Mouse (Mus musculus) G1E (cell line): ENCODE data around the gene Slc22a23. TPM values are rescaled to one million over a fixed set of nuclear protein-coding genes. Genes with fewer than 3 reads are reported as not detected.

Experiments used
- ATAC-seq: 2 replicates; pipeline ENCODE4 v1.8.0; 2016; ENCODE audit warnings: mild to moderate bottlenecking; ENCODE audit not compliant: insufficient number of reproducible peaks, poor library complexity, low FRiP score, severe bottlenecking; ENCODE audit errors: extremely low read depth
- DNase-seq: peaks from one replicate; pipeline ENCODE4 v3.0.0; 2012; ENCODE audit warnings: low spot score
- H3K27me3 ChIP-seq: 2 replicates; pipeline ENCODE4 v1.6.1; 2012; ENCODE audit warnings: mild to moderate bottlenecking, low read length, inconsistent platforms; ENCODE audit not compliant: insufficient read depth
- H3K36me3 ChIP-seq: replicated peaks from 2 replicates; pipeline ENCODE3; 2012; ENCODE audit warnings: mild to moderate bottlenecking, inconsistent platforms
- H3K4me1 ChIP-seq: 2 replicates; pipeline ENCODE4 v1.6.1; 2012; ENCODE audit warnings: low read depth, low read length, inconsistent platforms, mixed read lengths; ENCODE audit not compliant: insufficient read depth
- H3K4me3 ChIP-seq: 2 replicates; pipeline ENCODE4 v1.5.1; 2012; ENCODE audit warnings: low read depth, mild to moderate bottlenecking, inconsistent platforms, low read length, moderate library complexity, mixed read lengths
- H3K9me3 ChIP-seq: replicated peaks from 2 replicates; pipeline ENCODE4 v1.6.1; 2012; ENCODE audit warnings: inconsistent platforms
- CTCF ChIP-seq: IDR thresholded peaks from 2 replicates; pipeline ENCODE4 v1.5.1; 2012; ENCODE audit warnings: low read depth, low read length, inconsistent platforms, mixed read lengths
- GATA1 ChIP-seq: IDR thresholded peaks from 2 replicates; pipeline ENCODE4 v1.6.1; 2012; ENCODE audit warnings: borderline replicate concordance, low read length, inconsistent platforms, mixed read lengths
- GATA2 ChIP-seq: IDR thresholded peaks from 2 replicates; pipeline ENCODE4 v1.6.1; 2012; ENCODE audit warnings: low read depth, low read length, inconsistent platforms, borderline replicate concordance
- POLR2AphosphoS5 ChIP-seq: IDR thresholded peaks from 2 replicates; pipeline ENCODE4 v1.6.1; 2012; ENCODE audit warnings: low read depth, low read length, inconsistent platforms; ENCODE audit not compliant: insufficient replicate concordance
- TAL1 ChIP-seq: conservative IDR thresholded peaks from 2 replicates; pipeline ENCODE4 v1.6.1; 2012; ENCODE audit warnings: low read depth, low read length, inconsistent platforms, mixed read lengths
- polyA plus RNA-seq: library from polyadenylated mRNA; stranded (reverse); fragments of >175 nt; gene quantifications from 2 replicates; pipeline ENCODE4 v1.2.3, GENCODE M21; 2012
- total RNA-seq, 2 experiments: library from RNA; stranded (forward) in 1 of 2; stranded (reverse) in 1 of 2; fragments of 200-1000 nt in 1 of 2; fragments of >200 nt in 1 of 2; fragmentation: Nextera tagmentation in 1 of 2; gene quantifications; 2 replicates each; pipeline ENCODE4 v1.2.3; 2014 to 2017

Slc22a23 gene
- total and polyA plus RNA-seq, 3 experiments, result 18.0 to 68.0 (median 43.8) TPM

- H3K4me3 ChIP-seq, result no peak overlapping the region
- peaks cover 54% of the 10 kb centered on the region for H3K36me3 ChIP-seq
- H3K9me3 ChIP-seq, result no peaks in the 10 kb centered on the region
- TF ChIP-seq POLR2AphosphoS5, result no peak
- TF ChIP-seq CTCF, result no peak
- TF ChIP-seq GATA1, result no peak
- TF ChIP-seq GATA2, result no peak
- no peak for TF ChIP-seq TAL1
- no peak for ATAC-seq
- H3K27me3 ChIP-seq, result no peaks in the 10 kb centered on the region
- peaks cover 3% of the 10 kb centered on the region; the same call in 1 of the 2 replicates for H3K4me1 ChIP-seq
- DNase-seq, result no peak
Observed at GRCm38 (mm10) chr13:34266067-34266466, 78.9 kb downstream of the Slc22a23 start.

GRCm38 (mm10) chr13:34265576-34265975 lies 79.4 kb downstream of the Slc22a23 start:
- no peak for DNase-seq
- Histone ChIP-seq H3K36me3 (peaks cover 53% of the 10 kb centered on the region), H3K4me1 (no peaks in the 10 kb centered on the region; the same call in 1 of the 2 replicates), H3K9me3 (no peaks in the 10 kb centered on the region), H3K27me3 (no peaks in the 10 kb centered on the region), H3K4me3 (no peak overlapping the region)
- no peak for TF ChIP-seq CTCF
- TF ChIP-seq GATA2, result no peak
- TF ChIP-seq TAL1, result no peak
- no peak for TF ChIP-seq POLR2AphosphoS5
- TF ChIP-seq GATA1, result no peak
- no peak for ATAC-seq

- Histone ChIP-seq H3K4me3 (no peak overlapping the region), H3K27me3 (no peaks in the 10 kb centered on the region), H3K4me1 (no peaks in the 10 kb centered on the region; the same call in 1 of the 2 replicates), H3K9me3 (no peaks in the 10 kb centered on the region), H3K36me3 (peaks cover 53% of the 10 kb centered on the region)
- DNase-seq, result no peak
- no peak for ATAC-seq
- TF ChIP-seq CTCF (no peak), GATA1 (no peak), POLR2AphosphoS5 (no peak), GATA2 (no peak), TAL1 (no peak)
Observed at GRCm38 (mm10) chr13:34265022-34265565, 79.9 kb downstream of the Slc22a23 start.

GRCm38 (mm10) chr13:34264508-34264907 lies 80.5 kb downstream of the Slc22a23 start:
- Histone ChIP-seq H3K27me3 (no peaks in the 10 kb centered on the region), H3K4me1 (no peaks in the 10 kb centered on the region; the same call in 1 of the 2 replicates), H3K9me3 (no peaks in the 10 kb centered on the region), H3K36me3 (peaks cover 57% of the 10 kb centered on the region), H3K4me3 (no peak overlapping the region)
- no peak for ATAC-seq
- TF ChIP-seq GATA1 (no peak), GATA2 (no peak), TAL1 (no peak), CTCF (no peak), POLR2AphosphoS5 (no peak)
- DNase-seq, result no peak

GRCm38 (mm10) chr13:34258765-34259164 lies 86.2 kb downstream of the Slc22a23 start:
- Histone ChIP-seq H3K27me3 (no peaks in the 10 kb centered on the region), H3K9me3 (no peaks in the 10 kb centered on the region), H3K36me3 (peaks cover 60% of the 10 kb centered on the region), H3K4me3 (no peak overlapping the region), H3K4me1 (peaks cover 28% of the 10 kb centered on the region)
- TF ChIP-seq GATA1 (no peak), POLR2AphosphoS5 (no peak), TAL1 (no peak), CTCF (no peak), GATA2 (no peak)
- no peak for ATAC-seq
- no peak for DNase-seq

- TF ChIP-seq CTCF (no peak), GATA2 (no peak), POLR2AphosphoS5 (no peak)
- no peak for DNase-seq
- ATAC-seq, result no peak
- Histone ChIP-seq H3K36me3 (peaks cover 72% of the 10 kb centered on the region), H3K4me1 (peaks cover 35% of the 10 kb centered on the region), H3K4me3 (no peak overlapping the region), H3K27me3 (no peaks in the 10 kb centered on the region), H3K9me3 (no peaks in the 10 kb centered on the region)
Observed at GRCm38 (mm10) chr13:34257177-34257576, 87.8 kb downstream of the Slc22a23 start.
